Mouse (Mus musculus) bone marrow, adult 2 months (tissue): ENCODE measurements around the gene Tmem222.

Experiments used
- CTCF ChIP-seq: fragments of 200-500 bp; IDR thresholded peaks from 2 replicates; pipeline ENCODE4 v1.5.1; 2011; ENCODE audit warnings: low read length, control low read depth; ENCODE audit not compliant: control insufficient read depth, insufficient read depth
- POLR2A ChIP-seq: fragments of 200-500 bp; IDR thresholded peaks from 2 replicates; pipeline ENCODE4 v1.6.1; 2011; ENCODE audit warnings: low read depth, mild to moderate bottlenecking, control low read depth, low read length, borderline replicate concordance; ENCODE audit not compliant: control insufficient read depth

DNA sequence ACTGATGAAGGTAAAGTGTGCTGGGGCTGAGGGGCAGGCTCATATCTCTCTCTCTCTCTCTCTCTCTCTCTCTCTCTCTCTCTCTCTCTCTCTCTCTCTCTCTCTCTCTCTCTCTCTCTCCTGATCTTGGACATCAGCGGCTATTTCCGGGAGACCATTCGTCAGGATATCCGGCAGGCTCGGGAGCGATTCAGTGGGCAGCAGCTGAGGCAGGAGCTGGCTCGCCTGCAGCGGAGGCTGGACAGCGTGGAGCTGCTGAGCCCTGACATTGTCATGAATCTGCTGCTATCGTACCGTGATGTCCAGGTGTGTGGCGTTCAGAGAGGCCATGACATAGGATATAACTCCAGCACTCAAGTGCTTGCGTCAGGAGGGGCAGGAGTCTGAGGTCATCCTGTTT, 34.1 kb downstream of the Tmem222 start:
- TF ChIP-seq CTCF (no peak), POLR2A (no peak)
